Mouse (Mus musculus): ENCODE measurements at regions not wholly inside any gene's neighbourhood (a gene's known extent, or its start where the extent isn't known, plus 50 kb on each side); places are given as distances from the start of the nearest gene placed in this dataset.

DNA sequence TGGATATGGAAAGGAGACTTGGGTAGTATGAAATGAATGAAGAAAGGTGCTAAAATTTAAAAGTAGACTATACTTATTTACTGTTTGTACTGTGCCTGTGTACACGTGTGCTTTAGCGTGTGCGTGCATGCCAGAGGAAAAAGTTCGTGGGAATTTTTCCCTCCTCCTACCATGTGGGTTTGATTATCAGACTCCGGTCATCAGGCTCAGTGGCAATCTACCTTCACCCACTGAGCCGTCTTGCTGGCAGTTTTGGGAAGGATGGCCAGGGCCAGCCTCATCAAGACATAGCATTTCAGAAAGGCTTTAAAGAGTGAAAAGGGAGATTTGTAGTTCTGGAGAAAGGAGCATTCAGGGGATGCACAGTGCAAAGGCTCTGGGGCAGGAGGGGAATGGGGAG is 87.0 kb upstream of the Tpm1 start:
- Histone ChIP-seq H3K27me3 (replicated peaks; ENCODE audit: insufficient read depth, low read length) (no peaks in the 10 kb centered on the region), H3K9ac (replicated peaks; ENCODE audit: low read depth) (no peak overlapping the region), H3K4me3 (ENCODE audit: low read depth, low read length) (no peak overlapping the region), H3K4me1 (ENCODE audit: insufficient read depth, low read depth, low read length) (no peaks in the 10 kb centered on the region), H3K9me3 (ENCODE audit: low read length) (no peaks in the 10 kb centered on the region), H3K4me2 (replicated peaks; ENCODE audit: low read depth, low read length) (no peak overlapping the region), H3K27ac (ENCODE audit: low read length) (no peak overlapping the region), H3K36me3 (ENCODE audit: insufficient read depth, low read length) (no peaks in the 10 kb centered on the region)
- WGBS, result 85% methylated on average over 6 of the region's 6 CpGs
- no peak for DNase-seq (ENCODE audit: low spot score)
- TF ChIP-seq EP300 (IDR thresholded peaks at IDR 0.05), result no peak
- TF ChIP-seq CTCF (IDR thresholded peaks at IDR 0.05), result no peak
- no peak for ATAC-seq

- H3K9ac ChIP-seq (replicated peaks; ENCODE audit: low read depth), result no peak overlapping the region
- no peak overlapping the region for H3K4me3 ChIP-seq (ENCODE audit: low read depth, low read length)
- H3K27ac ChIP-seq (ENCODE audit: low read length), result no peak overlapping the region
- no peaks in the 10 kb centered on the region for H3K9me3 ChIP-seq (ENCODE audit: low read length)
- H3K36me3 ChIP-seq (ENCODE audit: insufficient read depth, low read length), result no peaks in the 10 kb centered on the region
- DNase-seq (ENCODE audit: low spot score) (no peak), ATAC-seq (no peak)
- TF ChIP-seq EP300 (IDR thresholded peaks at IDR 0.05) (no peak), CTCF (IDR thresholded peaks at IDR 0.05) (peak; percentile 45)
- H3K4me2 ChIP-seq (replicated peaks; ENCODE audit: low read depth, low read length), result no peak overlapping the region
- no peaks in the 10 kb centered on the region for H3K27me3 ChIP-seq (replicated peaks; ENCODE audit: insufficient read depth, low read length)
- H3K4me1 ChIP-seq (ENCODE audit: insufficient read depth, low read depth, low read length), result no peaks in the 10 kb centered on the region
- 78% methylated on average over 6 of the region's 6 CpGs for WGBS
Measured at GRCm38 (mm10) chr9:67134378-67134777, 85.2 kb upstream of the Tpm1 start.

DNA sequence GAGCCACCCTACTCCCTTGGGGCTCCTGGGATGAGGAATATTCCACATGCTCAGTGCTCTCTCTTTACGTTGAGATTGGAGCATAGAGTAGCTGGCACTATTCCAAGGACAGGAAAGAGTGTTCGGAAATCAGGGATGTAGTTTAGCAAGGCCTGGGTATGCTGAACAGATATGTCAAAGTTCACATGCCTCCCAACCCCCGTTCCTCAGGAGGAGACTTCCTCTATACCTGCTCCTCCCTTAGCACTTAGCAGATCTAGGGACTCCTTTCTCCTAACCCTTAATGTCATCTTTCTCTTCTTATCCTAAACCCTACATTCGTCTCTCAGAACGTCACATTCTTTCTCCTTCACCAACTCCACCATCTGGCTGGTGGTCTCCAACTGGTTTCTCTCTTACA is 83.2 kb upstream of the Tpm1 start:
- H3K27ac ChIP-seq (ENCODE audit: low read length), result no peak overlapping the region
- no peaks in the 10 kb centered on the region for H3K4me1 ChIP-seq (ENCODE audit: insufficient read depth, low read depth, low read length)
- TF ChIP-seq CTCF (IDR thresholded peaks at IDR 0.05) (no peak), EP300 (IDR thresholded peaks at IDR 0.05) (no peak)
- H3K4me2 ChIP-seq (replicated peaks; ENCODE audit: low read depth, low read length), result no peak overlapping the region
- no peaks in the 10 kb centered on the region for H3K9me3 ChIP-seq (ENCODE audit: low read length)
- WGBS, result 43% methylated on average over 5 of the region's 5 CpGs
- ATAC-seq, result no peak
- H3K36me3 ChIP-seq (ENCODE audit: insufficient read depth, low read length), result no peaks in the 10 kb centered on the region
- no peak overlapping the region for H3K4me3 ChIP-seq (ENCODE audit: low read depth, low read length)
- H3K27me3 ChIP-seq (replicated peaks; ENCODE audit: insufficient read depth, low read length), result no peaks in the 10 kb centered on the region
- H3K9ac ChIP-seq (replicated peaks; ENCODE audit: low read depth), result no peak overlapping the region
- no peak for DNase-seq (ENCODE audit: low spot score)

GRCm38 (mm10) chr9:67130730-67131440 is 81.7 kb upstream of the Tpm1 start:
- H3K27me3 ChIP-seq (replicated peaks; ENCODE audit: insufficient read depth, low read length), result no peaks in the 10 kb centered on the region
- DNase-seq (ENCODE audit: low spot score), result no peak
- WGBS, result 77% methylated on average over 8 of the region's 8 CpGs
- no peak overlapping the region for H3K27ac ChIP-seq (ENCODE audit: low read length)
- TF ChIP-seq EP300 (IDR thresholded peaks at IDR 0.05) (no peak), CTCF (IDR thresholded peaks at IDR 0.05) (no peak)
- no peak overlapping the region for H3K9ac ChIP-seq (replicated peaks; ENCODE audit: low read depth)
- H3K4me3 ChIP-seq (ENCODE audit: low read depth, low read length), result no peak overlapping the region
- no peaks in the 10 kb centered on the region for H3K9me3 ChIP-seq (ENCODE audit: low read length)
- no peaks in the 10 kb centered on the region for H3K36me3 ChIP-seq (ENCODE audit: insufficient read depth, low read length)
- no peak for ATAC-seq
- H3K4me1 ChIP-seq (ENCODE audit: insufficient read depth, low read depth, low read length), result no peaks in the 10 kb centered on the region
- H3K4me2 ChIP-seq (replicated peaks; ENCODE audit: low read depth, low read length), result no peak overlapping the region

GRCm38 (mm10) chr9:67129891-67130290 is 80.7 kb upstream of the Tpm1 start:
- no peak overlapping the region for H3K9ac ChIP-seq (replicated peaks; ENCODE audit: low read depth)
- H3K9me3 ChIP-seq (ENCODE audit: low read length), result no peaks in the 10 kb centered on the region
- DNase-seq (ENCODE audit: low spot score) (no peak), ATAC-seq (no peak)
- 76% methylated on average over 3 of the region's 3 CpGs for WGBS
- no peaks in the 10 kb centered on the region for H3K36me3 ChIP-seq (ENCODE audit: insufficient read depth, low read length)
- no peak overlapping the region for H3K27ac ChIP-seq (ENCODE audit: low read length)
- H3K4me2 ChIP-seq (replicated peaks; ENCODE audit: low read depth, low read length), result no peak overlapping the region
- H3K4me3 ChIP-seq (ENCODE audit: low read depth, low read length), result no peak overlapping the region
- no peak for TF ChIP-seq CTCF (IDR thresholded peaks at IDR 0.05)
- TF ChIP-seq EP300 (IDR thresholded peaks at IDR 0.05), result no peak
- H3K4me1 ChIP-seq (ENCODE audit: insufficient read depth, low read depth, low read length), result no peaks in the 10 kb centered on the region
- no peaks in the 10 kb centered on the region for H3K27me3 ChIP-seq (replicated peaks; ENCODE audit: insufficient read depth, low read length)

DNA sequence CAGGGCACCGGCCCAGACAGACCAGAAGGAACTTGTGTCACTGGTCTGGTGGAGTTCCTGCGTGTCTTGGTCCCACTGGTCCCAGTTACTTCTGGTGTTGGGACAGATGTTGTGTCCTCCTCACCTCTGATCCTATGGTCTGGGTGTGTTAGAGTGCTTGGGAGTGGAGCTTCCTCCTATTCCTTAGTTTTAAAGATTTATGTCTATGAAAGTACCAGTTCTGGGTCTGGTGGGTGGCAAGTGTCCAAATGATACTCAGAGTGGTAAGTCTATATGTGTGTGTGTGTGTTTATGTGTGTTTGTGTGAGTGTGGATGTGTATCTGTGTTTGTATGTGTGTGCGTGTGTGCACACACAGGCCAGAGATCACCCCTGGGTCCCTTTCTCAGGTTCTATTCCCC is 79.9 kb upstream of the Tpm1 start:
- Histone ChIP-seq H3K27ac (ENCODE audit: low read length) (no peak overlapping the region), H3K27me3 (replicated peaks; ENCODE audit: insufficient read depth, low read length) (no peaks in the 10 kb centered on the region), H3K9ac (replicated peaks; ENCODE audit: low read depth) (no peak overlapping the region), H3K4me2 (replicated peaks; ENCODE audit: low read depth, low read length) (no peak overlapping the region), H3K4me3 (ENCODE audit: low read depth, low read length) (no peak overlapping the region), H3K4me1 (ENCODE audit: insufficient read depth, low read depth, low read length) (no peaks in the 10 kb centered on the region), H3K9me3 (ENCODE audit: low read length) (no peaks in the 10 kb centered on the region), H3K36me3 (ENCODE audit: insufficient read depth, low read length) (no peaks in the 10 kb centered on the region)
- ATAC-seq, result no peak
- WGBS, result 95% methylated on average over 3 of the region's 3 CpGs
- no peak for DNase-seq (ENCODE audit: low spot score)
- no peak for TF ChIP-seq CTCF (IDR thresholded peaks at IDR 0.05)
- no peak for TF ChIP-seq EP300 (IDR thresholded peaks at IDR 0.05)

GRCm38 (mm10) chr9:67121691-67122090 is 72.5 kb upstream of the Tpm1 start:
- H3K4me3 ChIP-seq (ENCODE audit: low read depth, low read length), result no peak overlapping the region
- peak overlapping the region; percentile 48 for H3K27ac ChIP-seq (ENCODE audit: low read length)
- no peaks in the 10 kb centered on the region for H3K27me3 ChIP-seq (replicated peaks; ENCODE audit: insufficient read depth, low read length)
- H3K9ac ChIP-seq (replicated peaks; ENCODE audit: low read depth), result no peak overlapping the region
- WGBS, result 70% methylated on average over 7 of the region's 7 CpGs
- ATAC-seq, result peak; percentile 87
- no peaks in the 10 kb centered on the region for H3K4me1 ChIP-seq (ENCODE audit: insufficient read depth, low read depth, low read length)
- no peak overlapping the region for H3K4me2 ChIP-seq (replicated peaks; ENCODE audit: low read depth, low read length)
- DNase-seq (ENCODE audit: low spot score), result peak; percentile 64
- no peaks in the 10 kb centered on the region for H3K9me3 ChIP-seq (ENCODE audit: low read length)
- H3K36me3 ChIP-seq (ENCODE audit: insufficient read depth, low read length), result no peaks in the 10 kb centered on the region
- no peak; the same call in 1 of the 2 replicates for TF ChIP-seq EP300 (IDR thresholded peaks at IDR 0.05)
